Mouse (Mus musculus): ENCODE measurements around the gene Dlx3. TPM values are rescaled to one million over a fixed set of nuclear protein-coding genes. Genes with fewer than 3 reads are reported as not detected.

Gene Dlx3
- polyA plus RNA-seq, 1 experiment from 2014 or later = 0.27 TPM

Other genes with a start within 250 kb of the Dlx3 start
- gene Col1a1, start 183.9 kb upstream of the Dlx3 start, polyA plus RNA-seq (2015; fragmentation: Nextera tagmentation; extraction: Ambion mirVana) = 51.5 and 68.9 TPM in 2 replicates
- gene Hils1, start 152.5 kb upstream of the Dlx3 start, polyA plus RNA-seq (2015; fragmentation: Nextera tagmentation; extraction: Ambion mirVana) = not detected in 2 replicates
- 0.17 TPM in 1 of 2 replicates, not detected in the other for gene Sgca, start 143.8 kb upstream of the Dlx3 start, polyA plus RNA-seq (2015; fragmentation: Nextera tagmentation; extraction: Ambion mirVana)
- gene Ppp1r9b, start 129.1 kb upstream of the Dlx3 start, polyA plus RNA-seq (2015; fragmentation: Nextera tagmentation; extraction: Ambion mirVana) = 17.4 and 17.8 TPM in 2 replicates
- gene Samd14, start 110.2 kb upstream of the Dlx3 start, polyA plus RNA-seq (2015; fragmentation: Nextera tagmentation; extraction: Ambion mirVana) = 123 and 141 TPM in 2 replicates
- gene Pdk2, start 78.8 kb upstream of the Dlx3 start, polyA plus RNA-seq (2015; fragmentation: Nextera tagmentation; extraction: Ambion mirVana) = 21.4 and 24.7 TPM in 2 replicates
- gene Itga3, start 43.3 kb upstream of the Dlx3 start, polyA plus RNA-seq (2015; fragmentation: Nextera tagmentation; extraction: Ambion mirVana) = 6.6 and 8.8 TPM in 2 replicates
- gene Dlx4, start 26.1 kb downstream of the Dlx3 start, polyA plus RNA-seq (2015; fragmentation: Nextera tagmentation; extraction: Ambion mirVana) = not detected in 2 replicates
- not detected in 2 replicates for gene Tac4, start 141.4 kb downstream of the Dlx3 start, polyA plus RNA-seq (2015; fragmentation: Nextera tagmentation; extraction: Ambion mirVana)
- gene Kat7, start 190.1 kb downstream of the Dlx3 start, polyA plus RNA-seq (2015; fragmentation: Nextera tagmentation; extraction: Ambion mirVana) = 63.8 and 66.1 TPM in 2 replicates
- gene Fam117a, start 216.9 kb downstream of the Dlx3 start, polyA plus RNA-seq (2015; fragmentation: Nextera tagmentation; extraction: Ambion mirVana) = 2.3 and 2.8 TPM in 2 replicates

All from midbrain, embryonic 13.5 days (tissue).